Mouse (Mus musculus) cerebellum, adult 11-12 months (tissue): ENCODE measurements around the gene Bhlhe40.
A peak's percentile ranks its signal among the peaks of the same experiment; 100 is the strongest.

Experiments used
- DNase-seq: peaks from one replicate; pipeline ENCODE4 v3.0.0; 2022

Gene Bhlhe40

DNA sequence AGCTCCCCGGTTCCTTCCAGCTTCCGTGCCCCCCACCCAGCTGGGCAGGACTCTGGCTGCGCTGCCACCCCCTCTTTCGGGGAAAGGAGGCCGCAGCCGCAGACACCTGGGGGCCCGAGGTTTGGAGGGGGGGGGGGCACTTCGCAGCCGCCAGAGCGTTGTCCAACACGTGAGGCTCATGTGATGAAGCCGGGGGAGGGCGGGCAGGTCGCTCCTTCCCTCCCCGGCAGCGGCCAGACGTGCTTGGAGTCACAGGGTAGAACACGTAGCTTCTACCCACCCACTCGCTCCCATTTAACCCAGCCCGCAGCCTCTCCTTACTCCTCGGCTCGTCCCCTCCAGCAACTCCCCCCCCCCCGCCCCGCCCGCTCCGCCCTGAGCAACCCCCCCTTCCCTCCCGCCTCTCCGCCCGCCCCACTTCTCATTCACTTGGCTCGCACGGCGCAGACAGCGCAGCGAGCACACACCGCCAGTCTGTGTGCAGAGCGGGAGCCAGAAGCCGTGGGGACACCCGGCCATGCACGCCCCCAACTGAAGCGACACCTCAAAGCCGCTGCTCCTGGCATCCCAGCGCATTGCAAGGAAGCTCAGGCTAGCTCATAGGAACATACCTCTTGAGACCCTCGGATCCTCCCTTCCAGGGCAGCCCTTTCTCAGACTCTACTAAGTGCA, at the start of gene Bhlhe40:
TSS of gene Bhlhe40 (plus strand) at position 424 of the 672 bp plus-strand sequence.
- DNase-seq, result peak; percentile 98

DNA sequence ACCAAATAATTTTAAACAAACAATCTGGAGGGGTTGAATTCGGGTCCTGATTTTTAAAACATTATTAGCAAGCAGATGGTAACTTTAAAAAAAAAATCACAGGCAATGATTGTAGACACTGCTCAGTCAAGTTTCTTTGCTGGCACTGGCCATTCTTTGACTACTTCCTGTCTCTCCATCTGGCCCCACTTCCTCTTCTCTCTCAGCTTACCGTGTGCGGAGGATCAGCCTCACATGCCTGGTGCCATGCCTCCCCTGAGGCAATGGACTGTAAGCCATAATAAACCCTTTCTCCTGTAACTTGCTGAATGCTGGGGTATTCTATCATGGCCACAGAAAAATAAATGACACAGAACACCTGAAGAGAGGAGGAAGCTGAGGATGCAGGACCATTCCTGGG, 48.8 kb upstream of the Bhlhe40 start:
- DNase-seq, result no peak

DNA sequence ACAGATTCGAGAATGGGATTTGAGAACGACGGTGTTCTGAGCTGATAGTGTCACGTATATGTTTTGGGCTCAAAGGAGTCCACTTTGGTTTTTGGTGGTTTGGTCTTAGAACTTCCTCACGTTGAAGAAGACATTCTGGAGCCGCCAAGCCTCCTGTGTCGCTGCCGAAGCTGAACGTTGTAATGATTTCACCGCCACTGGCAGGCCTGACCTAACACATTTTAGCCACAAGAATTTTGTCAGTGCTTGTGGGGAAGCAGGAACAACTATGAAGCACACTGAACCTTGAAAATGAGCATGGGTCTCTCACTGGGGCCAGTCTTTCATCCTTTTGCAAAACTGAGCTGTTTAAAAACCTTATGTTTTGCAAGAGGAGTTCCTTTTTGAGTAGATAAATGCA, 42.4 kb upstream of the Bhlhe40 start:
- no peak for DNase-seq

DNA sequence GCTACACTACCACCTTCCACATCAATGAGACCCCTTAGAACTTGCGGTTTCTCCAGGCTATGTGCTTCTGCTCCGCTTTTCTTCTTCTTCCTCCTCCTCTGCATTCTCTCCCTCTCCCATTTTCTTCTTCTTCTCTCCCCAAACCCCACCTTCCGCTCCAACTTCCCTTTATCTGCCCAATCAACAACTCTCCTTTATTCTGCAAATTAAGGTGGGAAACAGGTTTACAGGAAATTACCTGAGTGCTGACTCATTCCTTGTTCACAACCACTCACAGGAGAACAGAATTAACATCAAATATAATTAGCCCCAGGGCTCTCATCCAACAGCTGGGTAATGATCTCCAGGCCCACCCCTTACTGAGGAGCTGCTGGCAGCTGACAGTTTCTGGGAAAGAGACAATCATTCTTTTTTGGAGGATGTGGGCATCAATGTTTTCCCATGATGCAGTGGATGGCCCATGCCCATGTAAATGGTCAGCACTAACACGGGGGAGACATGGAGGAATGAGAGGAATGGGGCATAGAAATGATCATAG, 37.3 kb upstream of the Bhlhe40 start:
- no peak for DNase-seq

DNA sequence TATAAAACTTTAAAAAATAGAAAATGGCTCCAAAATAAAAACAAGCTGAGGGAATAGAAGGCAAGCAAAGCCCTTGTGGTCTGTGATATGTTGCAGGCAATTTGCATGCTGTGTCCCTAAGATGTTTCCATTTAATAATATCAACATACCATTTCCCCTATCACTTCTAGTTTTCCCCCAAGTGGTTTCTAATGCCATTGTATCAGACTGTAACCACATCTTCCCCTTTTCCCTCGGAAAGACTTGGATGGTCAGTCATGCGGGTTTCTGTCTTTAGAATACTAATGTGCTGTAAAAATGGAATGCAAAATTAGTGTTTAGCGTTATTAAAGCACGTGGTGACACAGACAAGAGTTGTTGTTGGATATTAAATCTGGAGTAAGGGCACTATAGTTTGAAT, 35.5 kb upstream of the Bhlhe40 start:
- no peak for DNase-seq

DNA sequence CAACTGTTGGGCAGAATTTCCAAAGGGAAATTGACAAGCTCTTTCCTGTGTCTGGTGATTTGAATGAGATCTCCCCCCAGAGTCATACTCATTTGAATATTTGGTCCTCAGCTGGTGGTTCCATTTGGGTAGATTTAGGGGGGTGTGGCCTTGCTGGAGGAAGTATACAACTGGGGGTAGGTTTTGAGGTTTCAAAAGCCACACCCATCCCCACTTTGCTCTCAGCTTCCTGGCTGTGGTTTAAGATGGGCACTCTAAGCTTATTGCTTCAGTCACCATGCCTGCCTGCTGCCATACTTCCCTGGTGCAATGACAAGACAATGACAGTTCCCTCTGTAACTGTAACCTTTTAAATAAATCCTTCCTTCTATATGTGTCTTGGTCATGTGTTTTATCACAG, 29.7 kb upstream of the Bhlhe40 start:
- no peak for DNase-seq

DNA sequence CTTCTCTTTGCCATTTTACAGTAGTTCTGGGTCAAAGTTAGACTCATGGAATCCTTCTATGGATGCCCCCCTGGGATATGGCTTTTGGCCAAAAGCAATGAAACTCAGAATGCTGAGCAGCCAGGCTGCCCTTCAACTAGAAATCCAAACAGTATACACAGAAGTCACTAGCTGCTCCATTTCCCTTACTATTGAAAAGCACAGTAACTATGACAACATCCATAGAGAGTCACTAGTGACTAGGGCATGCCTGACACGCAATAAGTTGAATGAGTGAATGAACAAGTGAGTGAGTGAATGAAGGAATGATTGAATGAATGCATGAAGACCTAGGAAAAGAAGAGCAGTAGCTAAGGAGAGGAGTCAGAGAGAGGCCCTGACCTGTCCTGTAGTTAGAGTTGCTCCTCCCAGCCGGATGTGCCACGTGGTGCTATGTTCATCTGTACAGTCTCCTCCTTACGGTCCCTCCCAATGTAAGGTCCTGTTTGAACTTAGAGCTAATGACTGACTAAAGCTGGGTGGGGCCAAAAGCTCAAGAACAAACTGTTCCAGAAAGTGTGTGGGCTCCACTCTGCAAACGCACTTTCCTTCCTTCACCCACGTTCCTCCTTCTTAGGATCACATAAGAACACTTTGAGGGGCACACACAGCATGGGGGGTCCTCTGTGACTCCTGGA, 22.1 kb upstream of the Bhlhe40 start:
- DNase-seq, result no peak

DNA sequence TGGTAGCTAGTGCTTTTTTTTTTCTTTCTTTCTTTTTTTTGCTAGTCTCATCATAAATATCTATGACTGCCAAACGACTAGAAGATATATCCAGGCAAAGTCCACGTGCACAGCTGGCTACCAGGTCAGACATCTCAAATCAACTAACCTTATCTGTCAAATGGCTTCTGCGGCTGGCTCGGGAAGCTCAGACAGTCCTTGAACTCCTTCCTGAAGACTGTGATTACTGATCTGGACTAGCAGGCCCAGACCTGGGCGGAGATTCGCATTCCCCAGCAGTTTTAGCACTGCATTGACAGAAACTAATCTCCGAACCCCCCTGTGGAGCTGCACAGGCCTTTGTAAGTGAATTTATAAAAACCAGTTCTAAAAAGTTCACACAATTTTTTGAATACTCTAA, 18.4 kb upstream of the Bhlhe40 start:
- no peak for DNase-seq

DNA sequence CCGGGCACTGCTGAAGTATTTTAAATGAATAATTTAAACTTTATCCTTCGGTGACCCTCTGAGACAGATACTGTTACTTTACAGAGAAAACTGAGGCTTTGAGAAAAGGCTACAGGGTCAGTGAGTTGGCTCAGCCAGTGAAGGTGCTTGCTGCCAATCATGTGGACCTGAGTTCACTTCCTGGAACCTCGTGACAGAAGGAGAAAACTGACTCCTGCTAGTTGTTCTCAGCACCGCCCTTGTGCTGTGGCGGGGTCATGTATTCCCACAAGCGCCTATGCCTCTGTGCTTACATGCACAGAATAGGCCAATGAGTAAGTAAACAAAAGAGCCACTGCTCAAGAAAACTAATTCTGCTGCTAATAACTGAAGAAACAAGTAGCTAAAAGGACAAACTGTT, 17.4 kb upstream of the Bhlhe40 start:
- DNase-seq, result no peak

DNA sequence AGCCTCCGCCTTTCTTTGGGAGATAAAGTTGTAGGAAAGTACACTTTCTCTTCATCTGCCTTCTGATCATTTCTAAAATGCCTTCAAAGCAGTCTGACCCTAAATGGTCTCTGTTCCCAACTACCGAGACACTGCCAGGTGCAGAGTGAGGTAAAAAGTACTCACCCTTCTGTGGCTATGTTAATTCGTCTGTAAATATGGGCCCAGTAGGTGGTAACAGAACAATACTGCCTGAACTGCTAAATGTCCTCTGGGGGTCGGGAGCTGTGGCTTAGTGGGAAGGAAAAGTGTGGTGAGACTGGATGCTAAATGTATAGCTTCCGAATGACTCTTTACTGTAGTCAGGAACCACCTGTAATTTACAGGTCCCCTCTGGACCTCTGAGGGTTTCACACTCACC, 16.1 kb upstream of the Bhlhe40 start:
- DNase-seq, result no peak

DNA sequence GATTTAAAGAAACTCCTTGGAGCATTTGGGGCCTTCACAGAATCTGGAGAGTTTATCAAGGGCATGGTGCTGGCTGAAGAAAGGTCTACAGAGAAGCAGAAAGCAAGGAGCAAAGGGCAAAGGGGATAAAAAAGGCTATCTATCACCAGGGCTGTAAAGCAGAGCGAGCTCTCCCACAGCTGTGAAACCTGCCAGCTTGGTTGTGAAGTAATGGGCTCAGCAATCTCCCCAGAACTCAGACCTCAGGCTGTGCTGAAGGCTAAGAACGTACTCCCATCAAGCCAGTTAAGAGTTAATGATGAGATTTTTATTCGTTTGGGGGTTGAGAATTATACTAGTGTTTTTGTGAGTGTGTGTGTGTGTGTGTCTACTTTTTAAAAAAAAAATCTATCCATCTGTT, 13.3 kb upstream of the Bhlhe40 start:
- no peak for DNase-seq

DNA sequence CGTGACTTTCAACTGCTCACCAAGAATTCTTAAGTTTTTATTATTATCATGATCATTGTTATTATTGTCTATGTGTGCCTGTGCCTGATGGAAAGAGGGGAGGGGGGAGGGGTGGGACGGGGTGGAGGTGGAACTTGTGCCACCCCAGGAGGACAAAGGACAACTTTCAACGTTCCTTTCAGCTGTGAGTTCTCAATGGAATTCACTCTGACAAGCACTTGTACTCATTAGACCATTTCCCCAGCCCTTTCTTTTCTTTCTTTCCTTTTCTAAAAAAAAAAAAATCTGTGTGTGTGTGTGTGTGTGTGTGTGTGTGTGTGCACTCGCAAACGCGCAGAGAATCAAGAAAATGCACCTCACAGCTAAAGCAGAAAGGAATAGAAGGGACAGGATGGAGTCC, 12.4 kb upstream of the Bhlhe40 start:
- DNase-seq, result no peak

DNA sequence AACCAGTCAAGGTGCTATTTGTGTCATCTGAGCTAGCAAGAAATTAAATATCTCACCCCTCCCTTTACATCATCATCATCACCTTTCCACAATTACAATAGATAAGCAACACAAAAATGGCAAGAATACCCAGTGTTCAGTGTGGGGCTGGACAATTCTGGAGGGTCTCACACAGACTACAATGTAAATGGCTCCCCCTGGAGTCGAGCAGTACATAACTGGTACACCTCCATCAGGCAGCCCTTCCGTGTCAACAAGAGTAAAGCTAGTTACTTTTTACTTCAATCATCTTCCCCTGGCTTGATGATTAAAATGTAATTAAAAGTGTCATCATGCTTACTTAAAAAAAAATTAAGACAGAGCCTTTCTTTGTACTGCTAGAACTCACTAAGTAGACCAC, 4.6 kb upstream of the Bhlhe40 start:
- no peak for DNase-seq

DNA sequence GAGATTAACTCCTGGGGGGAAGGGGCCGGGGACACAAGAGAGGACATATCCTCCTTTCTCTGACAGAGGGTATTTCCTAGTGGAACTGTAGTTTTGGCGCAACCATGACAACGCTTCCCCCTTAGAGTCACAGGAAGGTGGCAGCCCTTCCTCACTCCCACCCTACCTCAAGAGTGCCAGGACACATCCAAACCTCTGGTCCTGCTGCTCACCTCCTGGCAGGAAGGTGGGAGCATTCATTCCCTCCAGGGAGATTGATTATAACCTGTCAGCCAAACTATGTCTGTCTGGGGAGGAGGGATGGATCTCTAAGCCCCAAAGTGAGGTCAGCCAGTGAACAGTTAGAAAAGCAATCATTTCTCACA, 2.4 kb upstream of the Bhlhe40 start:
- peak; percentile 49 for DNase-seq

DNA sequence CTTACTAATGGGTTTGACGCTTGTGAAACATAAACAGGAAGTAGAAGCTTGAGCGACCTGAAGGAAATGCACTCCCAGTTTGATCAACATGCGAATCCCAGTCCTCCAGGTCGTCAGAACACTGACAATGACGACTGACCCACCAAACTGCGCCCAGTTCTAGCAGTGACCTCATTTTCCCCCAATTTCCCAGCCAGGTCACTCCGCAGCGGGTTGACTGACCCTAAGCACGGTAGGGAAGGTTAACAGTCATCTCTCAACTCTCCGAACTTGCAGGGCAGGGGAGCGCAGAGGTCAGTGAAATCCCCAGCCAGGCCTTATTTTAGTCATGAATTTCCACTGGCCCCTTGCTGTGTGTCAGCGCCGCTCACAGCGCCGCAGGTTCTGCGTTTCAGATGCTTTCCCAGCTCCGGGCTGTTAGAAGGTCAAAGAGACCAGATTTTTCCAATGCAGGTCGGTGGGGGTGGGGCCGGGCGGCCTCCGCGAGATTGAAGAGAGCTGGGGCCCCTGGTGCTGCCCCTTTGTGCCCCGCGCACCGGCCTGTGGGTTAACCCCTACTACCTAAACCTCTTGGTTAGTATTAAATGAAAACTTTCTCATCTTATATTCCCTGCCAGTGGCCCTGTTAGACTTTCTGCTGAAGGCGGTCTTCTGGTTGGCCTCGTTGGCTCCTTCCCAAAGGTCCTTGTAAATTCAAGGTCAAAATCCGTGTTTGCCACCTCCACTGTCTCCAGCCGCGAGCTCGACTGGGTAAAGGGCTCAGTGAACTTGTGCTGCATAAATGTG, 1.8 kb upstream of the Bhlhe40 start:
- peak; percentile 84 for DNase-seq

DNA sequence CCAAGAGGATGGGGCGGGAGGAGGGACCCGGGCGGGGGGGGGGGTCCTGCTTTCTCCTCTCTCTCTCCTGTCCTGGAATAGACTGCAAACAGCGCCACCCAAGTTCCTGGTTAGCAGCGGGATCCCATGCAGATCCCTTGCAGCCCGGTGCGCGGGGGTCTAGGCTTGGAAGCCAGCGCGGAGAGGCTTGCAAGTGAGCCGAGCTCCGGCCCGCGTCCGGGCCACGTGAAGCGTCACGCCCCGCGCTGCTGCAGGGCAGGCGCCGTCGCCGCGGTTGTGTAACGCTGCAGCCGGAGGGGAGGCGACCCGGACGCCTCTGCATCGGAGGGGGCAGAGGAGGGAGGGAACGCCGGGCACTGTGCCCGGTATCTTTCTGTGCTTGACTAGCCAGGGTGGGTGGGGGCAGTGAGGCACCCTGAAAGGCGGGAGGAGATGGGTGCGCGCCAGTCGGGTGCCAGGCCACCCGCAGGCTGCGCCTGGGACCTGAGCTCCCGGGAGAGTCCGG, 1.2 kb upstream of the Bhlhe40 start:
- DNase-seq, result peak; percentile 98

DNA sequence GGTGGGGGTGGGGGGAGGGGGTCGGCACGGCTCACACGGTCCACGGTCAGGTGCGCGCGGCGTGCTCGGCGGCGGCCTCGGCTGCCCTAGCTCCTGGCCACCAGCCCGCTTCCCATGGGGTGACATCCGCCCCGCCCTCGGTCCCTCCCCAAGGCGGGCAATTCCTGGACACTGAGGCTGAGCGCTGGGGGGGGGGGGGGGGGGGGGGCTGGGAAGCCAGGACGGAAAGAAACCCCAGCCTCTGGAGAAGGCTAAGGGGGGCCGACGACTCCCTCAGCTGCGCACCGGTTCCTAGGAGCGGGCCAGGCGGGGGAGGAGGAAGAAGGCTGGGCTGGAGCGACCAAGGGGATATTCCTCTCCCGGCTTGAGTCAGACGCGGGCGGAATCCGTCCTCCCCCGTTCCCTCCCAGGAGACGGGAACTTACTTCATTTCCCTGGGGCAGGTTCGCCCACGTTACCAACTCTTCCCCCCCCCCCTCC, 663 bp upstream of the Bhlhe40 start:
- DNase-seq, result peak; percentile 94

DNA sequence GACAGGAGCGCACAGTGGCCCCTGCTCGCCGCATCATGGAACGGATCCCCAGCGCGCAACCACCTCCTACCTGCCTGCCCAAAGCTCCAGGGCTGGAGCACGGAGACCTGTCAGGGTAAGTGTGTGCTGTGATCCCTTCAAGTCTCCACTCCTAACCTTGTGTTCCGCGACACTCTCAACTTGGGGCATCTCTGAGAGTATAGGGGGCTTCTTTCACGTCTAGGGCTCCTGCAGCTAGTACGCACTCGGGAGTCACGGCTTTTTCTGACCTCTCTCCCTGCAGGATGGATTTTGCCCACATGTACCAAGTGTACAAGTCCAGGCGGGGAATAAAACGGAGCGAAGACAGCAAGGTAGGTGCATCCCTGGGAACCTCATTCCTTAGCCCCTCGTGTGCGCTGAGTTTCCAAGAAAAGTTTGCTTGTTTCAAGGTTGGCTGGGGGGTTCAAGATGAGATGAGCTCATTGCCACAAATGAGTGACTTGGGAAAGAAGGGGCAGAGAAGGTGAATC, 505 bp downstream of the Bhlhe40 start:
- no peak for DNase-seq

DNA sequence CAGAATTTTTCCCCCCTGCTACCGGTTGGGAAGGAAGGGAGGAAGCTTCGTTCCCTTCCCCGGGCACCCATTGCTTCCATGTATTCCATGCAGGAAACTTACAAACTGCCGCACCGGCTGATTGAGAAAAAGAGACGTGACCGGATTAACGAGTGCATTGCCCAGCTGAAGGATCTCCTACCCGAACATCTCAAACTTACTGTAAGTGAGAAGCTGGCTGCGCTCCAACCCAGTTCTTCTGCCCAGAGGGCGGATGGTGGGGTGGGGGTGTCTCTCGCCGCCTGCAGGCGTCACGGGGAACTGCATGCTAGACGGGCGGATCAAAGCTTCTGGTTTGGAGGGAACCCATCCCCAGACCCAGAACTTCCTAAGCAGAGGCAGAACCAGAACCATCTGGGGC, 983 bp downstream of the Bhlhe40 start:
- peak; percentile 90 for DNase-seq

DNA sequence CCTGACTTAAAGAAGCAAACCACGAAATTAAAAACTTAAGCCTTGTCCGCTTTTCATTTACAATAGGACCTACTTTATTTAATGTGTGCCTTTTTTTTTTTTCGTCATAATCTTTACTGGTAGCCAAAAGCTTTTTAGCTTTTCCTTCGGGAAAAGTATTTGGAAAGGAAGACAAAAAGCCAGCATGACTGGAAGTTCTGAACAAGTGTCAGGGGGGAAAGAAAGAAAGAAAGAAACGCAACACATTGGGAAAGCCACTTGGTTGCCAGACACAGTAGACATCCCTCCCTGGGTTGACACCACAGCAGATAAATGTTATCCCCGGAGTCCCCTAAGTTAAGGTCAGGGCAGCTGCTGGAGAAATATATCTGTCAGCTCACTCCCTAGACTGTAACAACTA, 1.5 kb downstream of the Bhlhe40 start:
- peak; percentile 20 for DNase-seq

DNA sequence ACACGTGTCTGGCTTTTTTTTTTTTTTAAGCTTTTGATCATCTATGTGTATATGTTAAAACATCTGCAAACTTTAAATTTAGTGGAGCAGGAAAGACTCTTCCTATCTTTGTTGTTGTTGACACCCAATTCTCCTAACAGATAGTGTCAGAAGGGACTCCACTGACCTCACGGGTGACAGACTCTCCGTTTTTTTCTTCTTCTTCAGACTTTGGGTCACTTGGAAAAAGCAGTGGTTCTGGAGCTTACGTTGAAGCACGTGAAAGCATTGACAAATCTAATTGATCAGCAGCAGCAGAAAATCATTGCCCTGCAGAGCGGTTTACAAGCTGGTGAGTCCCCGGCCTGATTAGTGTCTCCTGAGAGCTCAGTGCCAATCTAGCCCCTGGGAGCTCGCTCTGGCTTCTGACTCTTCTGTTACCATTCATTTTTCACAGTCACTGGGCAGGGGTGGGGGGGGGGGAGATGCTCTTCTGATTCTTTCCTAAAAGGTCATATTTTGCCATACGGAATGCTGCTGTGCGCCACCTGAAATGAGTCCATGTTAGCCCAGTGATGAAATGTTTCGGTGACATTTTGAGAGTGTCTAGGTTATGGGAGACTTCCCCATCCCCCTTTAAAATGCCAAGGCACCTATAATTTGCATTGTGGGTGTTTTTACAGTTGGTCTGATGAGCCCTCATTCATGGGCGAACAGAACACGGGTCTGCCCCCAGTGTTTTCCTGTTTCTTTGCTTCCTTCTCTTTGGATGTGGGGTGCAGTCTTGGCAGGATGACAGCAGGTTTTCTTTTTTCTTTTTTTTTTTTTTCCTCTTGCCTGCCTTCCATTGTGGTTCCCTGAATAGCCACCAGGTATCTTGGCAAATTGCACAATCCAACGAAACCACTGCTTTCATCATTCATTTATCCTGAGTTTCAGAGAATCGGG, 2.1 kb downstream of the Bhlhe40 start:
- DNase-seq, result peak; percentile 36
